26 mouse cellular contexts compared by ENCODE assay signal in the genomic region with DNA sequence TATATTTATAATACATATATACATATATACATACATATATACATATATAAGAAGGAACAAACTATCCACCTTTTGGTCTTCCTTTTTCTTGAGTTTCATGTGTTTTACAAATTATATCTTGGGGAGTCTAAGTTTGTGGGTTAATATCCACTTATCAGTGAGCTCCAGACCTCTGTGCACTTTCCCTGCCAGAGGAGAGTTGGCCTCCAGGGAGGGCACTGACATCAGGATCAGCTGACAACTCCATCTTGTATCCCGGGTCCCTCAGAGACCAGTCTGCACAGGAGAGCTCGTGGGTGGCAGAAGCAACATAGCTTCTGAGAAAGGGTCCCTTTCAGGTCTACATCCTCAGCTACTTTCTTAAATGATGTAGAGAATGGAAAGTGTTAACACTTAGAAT. TPM values are rescaled to one million over a fixed set of nuclear protein-coding genes. Genes with fewer than 3 reads are reported as not detected.
A peak's percentile ranks its signal among the peaks of the same experiment; 100 is the strongest.
DNase-seq lines count a peak whose midpoint lies in the region; TF ChIP-seq lines count a peak whose summit lies in the region.
"Had no signal": no experiment of that assay in that cellular context is flagged by ENCODE, and none has a peak within 500 bp of the region (broad histone marks: within the 10 kb centered on the region; RNA-seq: fewer than 3 reads in every experiment).

No protein-coding gene starts in this region.

- no peaks in the 10 kb centered on the region for H3K79me2 ChIP-seq in MEL (ENCODE audit: control insufficient read depth, insufficient read depth, low read length, poor library complexity)
- H3K79me2 ChIP-seq in heart, adult 2 months (replicated peaks; ENCODE audit: control insufficient read depth, insufficient read depth, low read length): no peaks in the 10 kb centered on the region

- TF ChIP-seq CTCF in MEL (IDR thresholded peaks at IDR 0.05 in 2 of 3, conservative IDR thresholded peaks at IDR 0.05 in 1 of 3; ENCODE audit: control insufficient read depth in 1 of 3, insufficient read depth in 1 of 3, low read depth in 2 of 3, low read length in 3 of 3, poor library complexity in 1 of 3, severe bottlenecking in 1 of 3): no peak
- TF ChIP-seq CTCF in heart, adult 2 months (IDR thresholded peaks at IDR 0.05): no peak

- H3K9ac ChIP-seq in MEL (ENCODE audit: control insufficient read depth, low read depth, low read length, poor library complexity, severe bottlenecking): no peak overlapping the region
- no peak overlapping the region for H3K9ac ChIP-seq in heart, adult 2 months (ENCODE audit: low read depth, low read length)

- no peak for TF ChIP-seq POLR2A in MEL (IDR thresholded peaks at IDR 0.05; ENCODE audit: control insufficient read depth in 1 of 2, insufficient read depth in 1 of 2, low read depth in 1 of 2, low read length in 2 of 2, poor library complexity in 1 of 2)
- TF ChIP-seq POLR2A in heart, adult 2 months (IDR thresholded peaks at IDR 0.05; ENCODE audit: insufficient read depth, low read depth, low read length): no peak

- no peak overlapping the region for H3K4me3 ChIP-seq in MEL (ENCODE audit: control insufficient read depth in 1 of 2, insufficient read depth in 1 of 2, low read depth in 2 of 2, low read length in 2 of 2)
- H3K4me3 ChIP-seq in heart, adult 2 months: no peak overlapping the region

- TF ChIP-seq EP300 in MEL (IDR thresholded peaks at IDR 0.05; ENCODE audit: low read depth in 1 of 2, low read length in 2 of 2): peak; percentile 56 to 57; a peak in 3 of 4 replicates
- no peak for TF ChIP-seq EP300 in heart, adult 2 months (IDR thresholded peaks at IDR 0.05; ENCODE audit: insufficient read depth, low read depth, low read length)

- H3K9me3 ChIP-seq in MEL (replicated peaks; ENCODE audit: insufficient read depth, low read length): no peaks in the 10 kb centered on the region
- H3K9me3 ChIP-seq: G1E had no signal

- DNase-seq in MEL (ENCODE audit: low read depth, low spot score) (peak; percentile 63), MEL-GATA-1-ER (ENCODE audit: extremely low read depth, low read depth) (peak; percentile 2)
- no peak for DNase-seq in urinary bladder, postnatal 14 days (ENCODE audit: low spot score)
- no peak for DNase-seq in heart, adult 2 months
- DNase-seq: adrenal gland, adult 2 months; adrenal gland, adult 8-10 months; adrenal gland, postnatal 10 days; adrenal gland, postnatal 14 days; adrenal gland, postnatal 25 days; adrenal gland, postnatal 36 days; B cell, adult 2 months; cerebellum, adult 11 months; cerebellum, adult 11-12 months; cerebellum, adult 18-20 months; cerebellum, adult 2 months; cerebellum, adult 8-10 months had no signal

- TF ChIP-seq RAD21 in MEL (IDR thresholded peaks at IDR 0.05; ENCODE audit: low read depth, low read length): no peak

- no peaks in the 10 kb centered on the region for H3K27me3 ChIP-seq in MEL (ENCODE audit: control insufficient read depth in 1 of 2, insufficient read depth in 2 of 2, low read length in 2 of 2)
- H3K27me3 ChIP-seq in heart, adult 2 months (ENCODE audit: control insufficient read depth, insufficient read depth, low read length): no peaks in the 10 kb centered on the region
- H3K27me3 ChIP-seq: CH12.LX had no signal

- H3K27ac ChIP-seq in MEL (ENCODE audit: control insufficient read depth, low read depth, low read length): no peak overlapping the region
- H3K27ac ChIP-seq in heart, adult 2 months: no peak overlapping the region

- no peaks in the 10 kb centered on the region for H3K4me1 ChIP-seq in MEL (ENCODE audit: control insufficient read depth in 1 of 2, insufficient read depth in 2 of 2, low read length in 2 of 2)
- no peaks in the 10 kb centered on the region for H3K4me1 ChIP-seq in heart, adult 2 months (ENCODE audit: control insufficient read depth, insufficient read depth, low read length)

- 55% methylated on average over 2 of the region's 2 CpGs for whole genome bisulfite sequencing in heart, adult 2 months

- intact Hi-C loops in heart, adult 2 months (cut with DNase I): no loop called here

- no peaks in the 10 kb centered on the region for H3K36me3 ChIP-seq in MEL (ENCODE audit: control insufficient read depth in 1 of 2, insufficient read depth in 2 of 2, low read length in 2 of 2)
- H3K36me3 ChIP-seq in heart, adult 2 months (ENCODE audit: control insufficient read depth, insufficient read depth, low read length): no peaks in the 10 kb centered on the region
- H3K36me3 ChIP-seq: G1E had no signal

TF ChIP-seq in MEL, 35 proteins besides CTCF, POLR2A, EP300 and RAD21:
- TF ChIP-seq CHD1 (IDR thresholded peaks at IDR 0.05; ENCODE audit: low read depth, low read length) (no peak), MAFK (IDR thresholded peaks at IDR 0.05; ENCODE audit: borderline replicate concordance, low read depth, low read length) (no peak), CHD2 (IDR thresholded peaks at IDR 0.05; ENCODE audit: low read length) (no peak), RCOR1 (IDR thresholded peaks at IDR 0.05; ENCODE audit: low read depth, low read length) (no peak), ETS1 (IDR thresholded peaks at IDR 0.05; ENCODE audit: low read depth, low read length) (peak; percentile 36; the same call in 1 of the 2 replicates), USF2 (IDR thresholded peaks at IDR 0.05; ENCODE audit: borderline replicate concordance in 1 of 2, insufficient read depth in 1 of 2, low read depth in 1 of 2, low read length in 2 of 2) (no peak), GATA1 (IDR thresholded peaks at IDR 0.05; ENCODE audit: low read depth, low read length) (0 out of 2 replicates have a peak, but pooled peaks have one; percentile 30), POLR2AphosphoS2 (IDR thresholded peaks at IDR 0.05; ENCODE audit: low read length) (no peak), MAZ (IDR thresholded peaks at IDR 0.05; ENCODE audit: low read depth, low read length) (no peak), TAL1 (IDR thresholded peaks at IDR 0.05; ENCODE audit: low read length) (peak; percentile 31; the same call in 1 of the 2 replicates), TCF12 (IDR thresholded peaks at IDR 0.05; ENCODE audit: low read depth, low read length) (peak; percentile 72; the same call in 1 of the 2 replicates), USF1 (IDR thresholded peaks at IDR 0.05; ENCODE audit: low read depth, low read length) (peak; percentile 61; the same call in 1 of the 2 replicates)

RNA-seq across cellular contexts. Expression of a gene that starts 30.0 kb away (rescaled TPM):
- total RNA-seq in MEL (2012; rRNA removed): 0.07 TPM in 1 of 2 replicates, not detected in the other
- not detected for polyA plus RNA-seq in MEL (2012; ENCODE audit: insufficient read depth in 1 of 2, insufficient read length in 2 of 2, low read depth in 1 of 2, low replicate concordance in 2 of 2, missing spikeins in 1 of 2)
- under 1 TPM in 1 of 2 experiments, not detected in 1; 0.10 TPM for total RNA-seq in heart, adult 2 months (2021)
- polyA plus RNA-seq in heart, adult 2 months (2012; rRNA removed): 0.08 TPM in 1 of 2 replicates, not detected in the other
- total RNA-seq: CH12.LX had no signal
- polyA plus RNA-seq: C2C12, G1E had no signal

RNA-seq across cellular contexts. Expression of a gene that starts 52.8 kb away (rescaled TPM):
- not detected in 2 replicates for total RNA-seq in MEL (2012; rRNA removed)
- not detected for polyA plus RNA-seq in MEL (2012; ENCODE audit: insufficient read depth in 1 of 2, insufficient read length in 2 of 2, low read depth in 1 of 2, low replicate concordance in 2 of 2, missing spikeins in 1 of 2)
- total RNA-seq in heart, adult 2 months (2021): not detected
- not detected in 2 replicates for polyA plus RNA-seq in heart, adult 2 months (2012; rRNA removed)
- total RNA-seq: adrenal gland, adult 18-20 months; adrenal gland, adult 2 months; adrenal gland, adult 8-10 months; adrenal gland, postnatal 10 days; adrenal gland, postnatal 14 days; adrenal gland, postnatal 25 days; adrenal gland, postnatal 36 days; adrenal gland, postnatal 4 days; CH12.LX; ES-E14; G1E had no signal
- polyA plus RNA-seq: activated CD4-positive, CD25-positive, alpha-beta regulatory T cell, adult 4 months; adrenal gland, adult 2 months; brain, embryonic 14.5 days; C2C12; CD4-positive, CD25-positive, alpha-beta regulatory T cell, adult 4 months; cerebellum, adult 2 months; G1E; Patski had no signal

Comparison
In these comparisons a context has a peak if more than half of its experiments do, and no peak if none do; other contexts are left out.
1. DNase-seq: peak in MEL (single experiment) and MEL-GATA-1-ER (single experiment); none in urinary bladder, postnatal 14 days (single experiment) and heart, adult 2 months (0 of 2).